Comparison of ENCODE assay signal across 22 mouse cellular contexts in genomic region chr9:66850966-66851365, GRCm38 (mm10). TPM values are rescaled to one million over a fixed set of nuclear protein-coding genes. Genes with fewer than 3 reads are reported as not detected.
A peak's percentile ranks its signal among the peaks of the same experiment; 100 is the strongest.
DNase-seq lines count a peak whose midpoint lies in the region; ATAC-seq and TF ChIP-seq lines count a peak whose summit lies in the region.
"Had no signal": no experiment of that assay in that cellular context is flagged by ENCODE, and none has a peak within 500 bp of the region (broad histone marks: within the 10 kb centered on the region; RNA-seq: fewer than 3 reads in every experiment).

No protein-coding gene starts in this region.

- TF ChIP-seq POLR2A in kidney, adult 2 months (IDR thresholded peaks at IDR 0.05; ENCODE audit: low read depth, low read length): no peak

- no peak for DNase-seq in heart, embryonic 10.5 days (ENCODE audit: low spot score)
- DNase-seq in heart, adult 9 months (ENCODE audit: low spot score in 2 of 2): no peak
- DNase-seq in kidney, postnatal 0 days (ENCODE audit: low spot score): peak; percentile 63
- no peak for DNase-seq in kidney, adult 2 months
- peak; percentile 28 for DNase-seq in lung, postnatal 14 days
- no peak for DNase-seq in gastrocnemius, postnatal 10 days
- DNase-seq: adrenal gland, postnatal 14 days; cerebellum, adult 11 months; cerebellum, postnatal 25 days; gastrocnemius, adult 2 months; right cerebral cortex, postnatal 4 days; thymus, postnatal 14 days had no signal

- H3K36me3 ChIP-seq in heart, embryonic 10.5 days: peaks cover 19% of the 10 kb centered on the region
- H3K36me3 ChIP-seq in kidney, postnatal 0 days (ENCODE audit: insufficient read depth, low read length): peaks cover 18% of the 10 kb centered on the region; the same call in 1 of the 2 replicates
- H3K36me3 ChIP-seq in kidney, adult 2 months (ENCODE audit: control insufficient read depth, insufficient read depth, low read length): peaks cover 1% of the 10 kb centered on the region; the same call in 1 of the 2 replicates
- H3K36me3 ChIP-seq in intestine, embryonic 15.5 days: no peaks in the 10 kb centered on the region
- peaks cover 76% of the 10 kb centered on the region for H3K36me3 ChIP-seq in liver, embryonic 12.5 days

- no peak overlapping the region for H3K4me3 ChIP-seq in heart, embryonic 10.5 days
- H3K4me3 ChIP-seq in kidney, postnatal 0 days (replicated peaks; ENCODE audit: low read depth, low read length): no peak overlapping the region
- H3K4me3 ChIP-seq in kidney, adult 2 months (ENCODE audit: insufficient read depth, low read depth, low read length): no peak overlapping the region
- no peak overlapping the region for H3K4me3 ChIP-seq in intestine, embryonic 15.5 days (replicated peaks)
- H3K4me3 ChIP-seq in liver, embryonic 12.5 days: no peak overlapping the region
- H3K4me3 ChIP-seq: forebrain, embryonic 12.5 days; gastrocnemius, adult 2 months; hindbrain, embryonic 15.5 days; layer of hippocampus, adult 2 months had no signal

- TF ChIP-seq CTCF in kidney, postnatal 0 days (IDR thresholded peaks at IDR 0.05; ENCODE audit: low read depth): no peak
- no peak for TF ChIP-seq CTCF in kidney, adult 2 months (conservative IDR thresholded peaks at IDR 0.05; ENCODE audit: insufficient read depth, insufficient read length, low read depth, low read length)

- no peak for ATAC-seq in kidney, postnatal 0 days (replicated peaks; ENCODE audit: low FRiP score, low read depth)
- ATAC-seq in intestine, embryonic 15.5 days: peak; percentile 39; the same call in 1 of the 2 replicates
- ATAC-seq in liver, embryonic 12.5 days: no peak
- ATAC-seq: midbrain, embryonic 16.5 days had no signal

- H3K9ac ChIP-seq in kidney, postnatal 0 days (ENCODE audit: low read depth, low read length): no peak overlapping the region
- H3K9ac ChIP-seq in intestine, embryonic 15.5 days: no peak overlapping the region
- H3K9ac ChIP-seq in liver, embryonic 12.5 days: no peak overlapping the region
- H3K9ac ChIP-seq: forebrain, embryonic 12.5 days; hindbrain, embryonic 15.5 days had no signal

- H3K4me1 ChIP-seq in heart, embryonic 10.5 days: peaks cover 16% of the 10 kb centered on the region
- H3K4me1 ChIP-seq in kidney, postnatal 0 days (replicated peaks; ENCODE audit: insufficient read depth, low read length): no peaks in the 10 kb centered on the region
- H3K4me1 ChIP-seq in kidney, adult 2 months (ENCODE audit: control insufficient read depth, insufficient read depth, low read length): no peaks in the 10 kb centered on the region
- H3K4me1 ChIP-seq in intestine, embryonic 15.5 days (replicated peaks): peaks cover 11% of the 10 kb centered on the region
- no peaks in the 10 kb centered on the region for H3K4me1 ChIP-seq in liver, embryonic 12.5 days
- H3K4me1 ChIP-seq: hindbrain, embryonic 15.5 days had no signal

- 50% methylated on average over 5 of the region's 5 CpGs for WGBS in heart, embryonic 10.5 days
- WGBS in kidney, postnatal 0 days: 48% methylated on average over 5 of the region's 5 CpGs
- 67% methylated on average over 5 of the region's 5 CpGs for WGBS in kidney, adult 2 months
- WGBS in intestine, embryonic 15.5 days: 47% methylated on average over 5 of the region's 5 CpGs
- WGBS in liver, embryonic 12.5 days (ENCODE audit: insufficient replicate concordance): 78% methylated on average over 5 of the region's 5 CpGs

- H3K4me2 ChIP-seq in kidney, postnatal 0 days (ENCODE audit: low read length): no peak overlapping the region
- H3K4me2 ChIP-seq in intestine, embryonic 15.5 days (replicated peaks): no peak overlapping the region
- H3K4me2 ChIP-seq in liver, embryonic 12.5 days: no peak overlapping the region
- H3K4me2 ChIP-seq: forebrain, embryonic 12.5 days; hindbrain, embryonic 15.5 days had no signal

- H3K27ac ChIP-seq in heart, embryonic 10.5 days: 0 out of 2 replicates have a peak overlapping the region, but pooled peaks have one; percentile 7
- no peak overlapping the region for H3K27ac ChIP-seq in kidney, postnatal 0 days
- no peak overlapping the region for H3K27ac ChIP-seq in kidney, adult 2 months (ENCODE audit: insufficient read depth, low read depth, low read length)
- H3K27ac ChIP-seq in intestine, embryonic 15.5 days: 0 out of 2 replicates have a peak overlapping the region, but pooled peaks have one; percentile 32
- H3K27ac ChIP-seq in liver, embryonic 12.5 days: no peak overlapping the region
- H3K27ac ChIP-seq: forebrain, embryonic 12.5 days; gastrocnemius, adult 2 months; hindbrain, embryonic 15.5 days; layer of hippocampus, adult 2 months had no signal

- no peaks in the 10 kb centered on the region for H3K27me3 ChIP-seq in heart, embryonic 10.5 days (ENCODE audit: insufficient read depth, poor library complexity, severe bottlenecking)
- H3K27me3 ChIP-seq in kidney, postnatal 0 days (ENCODE audit: insufficient read depth, low read length): no peaks in the 10 kb centered on the region
- no peaks in the 10 kb centered on the region for H3K27me3 ChIP-seq in kidney, adult 2 months (replicated peaks; ENCODE audit: control insufficient read depth, insufficient read depth, low read length)
- no peaks in the 10 kb centered on the region for H3K27me3 ChIP-seq in intestine, embryonic 15.5 days (replicated peaks)
- no peaks in the 10 kb centered on the region for H3K27me3 ChIP-seq in liver, embryonic 12.5 days (replicated peaks)
- H3K27me3 ChIP-seq: CH12.LX; forebrain, embryonic 12.5 days; hindbrain, embryonic 15.5 days had no signal

- H3K9me3 ChIP-seq in heart, embryonic 10.5 days: no peaks in the 10 kb centered on the region
- no peaks in the 10 kb centered on the region for H3K9me3 ChIP-seq in kidney, postnatal 0 days (replicated peaks; ENCODE audit: low read length)
- H3K9me3 ChIP-seq in intestine, embryonic 15.5 days: no peaks in the 10 kb centered on the region
- H3K9me3 ChIP-seq in liver, embryonic 12.5 days (replicated peaks): no peaks in the 10 kb centered on the region
- H3K9me3 ChIP-seq: forebrain, embryonic 12.5 days; hindbrain, embryonic 15.5 days had no signal

RNA-seq across cellular contexts. Expression of gene Aph1c, which starts 16.4 kb away (rescaled TPM):
- 1.5 and 2.4 TPM in 2 replicates for polyA plus RNA-seq in heart, embryonic 10.5 days (2016; fragmentation: Nextera tagmentation; extraction: Ambion mirVana)
- 23.1 and 25.6 TPM in 2 replicates for polyA plus RNA-seq in kidney, postnatal 0 days (2015; fragmentation: Nextera tagmentation; extraction: Ambion mirVana)
- polyA plus RNA-seq in kidney, adult 2 months (2012; rRNA removed): 22.9 and 29.4 TPM in 2 replicates
- polyA plus RNA-seq in intestine, embryonic 15.5 days (2015; fragmentation: Nextera tagmentation; extraction: Ambion mirVana): 3.4 and 4.5 TPM in 2 replicates
- 1 to 10 TPM in 1 of 2 experiments, under 1 TPM in 1; 0.59 to 1.7 TPM for total RNA-seq in gastrocnemius, postnatal 10 days (2021)
- polyA plus RNA-seq in liver, embryonic 12.5 days (2016; fragmentation: Nextera tagmentation; extraction: Ambion mirVana): 0.87 and 1.3 TPM in 2 replicates

RNA-seq across cellular contexts. Expression of gene Gm10647, which starts 54.1 kb away (rescaled TPM):
- polyA plus RNA-seq in heart, embryonic 10.5 days (2016; fragmentation: Nextera tagmentation; extraction: Ambion mirVana): 0.53 and 0.69 TPM in 2 replicates
- 0.29 and 0.40 TPM in 2 replicates for polyA plus RNA-seq in kidney, postnatal 0 days (2015; fragmentation: Nextera tagmentation; extraction: Ambion mirVana)
- polyA plus RNA-seq in kidney, adult 2 months (2012; rRNA removed): 0.16 and 0.20 TPM in 2 replicates
- 0.52 and 0.69 TPM in 2 replicates for polyA plus RNA-seq in intestine, embryonic 15.5 days (2015; fragmentation: Nextera tagmentation; extraction: Ambion mirVana)
- total RNA-seq in gastrocnemius, postnatal 10 days (2021): under 1 TPM; 0.14 to 0.25 TPM
- 0.07 and 0.15 TPM in 2 replicates for polyA plus RNA-seq in liver, embryonic 12.5 days (2016; fragmentation: Nextera tagmentation; extraction: Ambion mirVana)
- total RNA-seq: adrenal gland, postnatal 14 days; CH12.LX; gastrocnemius, adult 2 months; granulocyte monocyte progenitor cell, adult 5-6 weeks; megakaryocyte-erythroid progenitor cell, adult 5-6 weeks; MEL had no signal

RNA-seq across cellular contexts. Expression of gene Aph1b, which starts 55.7 kb away (rescaled TPM):
- 7.7 and 7.9 TPM in 2 replicates for polyA plus RNA-seq in heart, embryonic 10.5 days (2016; fragmentation: Nextera tagmentation; extraction: Ambion mirVana)
- polyA plus RNA-seq in kidney, postnatal 0 days (2015; fragmentation: Nextera tagmentation; extraction: Ambion mirVana): 10.9 and 11.7 TPM in 2 replicates
- 5.4 and 6.5 TPM in 2 replicates for polyA plus RNA-seq in kidney, adult 2 months (2012; rRNA removed)
- 8.5 and 8.9 TPM in 2 replicates for polyA plus RNA-seq in intestine, embryonic 15.5 days (2015; fragmentation: Nextera tagmentation; extraction: Ambion mirVana)
- total RNA-seq in gastrocnemius, postnatal 10 days (2021): 1 to 10 TPM; 4.3 TPM
- 1.4 and 2.4 TPM in 2 replicates for polyA plus RNA-seq in liver, embryonic 12.5 days (2016; fragmentation: Nextera tagmentation; extraction: Ambion mirVana)
- total RNA-seq: megakaryocyte-erythroid progenitor cell, adult 5-6 weeks had no signal

Comparison
In these comparisons a context has a peak if more than half of its experiments do, and no peak if none do; other contexts are left out.
1. DNase-seq: peak in kidney, postnatal 0 days (single experiment) and lung, postnatal 14 days (single experiment); none in heart, embryonic 10.5 days (single experiment), heart, adult 9 months (0 of 2), kidney, adult 2 months (single experiment) and gastrocnemius, postnatal 10 days (single experiment).
2. H3K27ac ChIP-seq: peak in heart, embryonic 10.5 days (single experiment) and intestine, embryonic 15.5 days (single experiment); none in kidney, postnatal 0 days (single experiment), kidney, adult 2 months (single experiment) and liver, embryonic 12.5 days (single experiment).